Mouse (Mus musculus) cerebellum, adult (tissue): Measurements from ENCODE around the gene Banp.

Experiments
- ATAC-seq: cut with Nextera tagmentation; 2 replicates; pipeline ENCODE4 v1.9.2; 2017; ENCODE audit warnings: mild to moderate bottlenecking, moderate library complexity, mixed read lengths; ENCODE audit not compliant: insufficient number of reproducible peaks, low FRiP score, low TSS enrichment

The Banp gene

GRCm38 (mm10) chr8:122010638-122011037, 61.1 kb downstream of the Banp start:
- no peak for ATAC-seq

DNA sequence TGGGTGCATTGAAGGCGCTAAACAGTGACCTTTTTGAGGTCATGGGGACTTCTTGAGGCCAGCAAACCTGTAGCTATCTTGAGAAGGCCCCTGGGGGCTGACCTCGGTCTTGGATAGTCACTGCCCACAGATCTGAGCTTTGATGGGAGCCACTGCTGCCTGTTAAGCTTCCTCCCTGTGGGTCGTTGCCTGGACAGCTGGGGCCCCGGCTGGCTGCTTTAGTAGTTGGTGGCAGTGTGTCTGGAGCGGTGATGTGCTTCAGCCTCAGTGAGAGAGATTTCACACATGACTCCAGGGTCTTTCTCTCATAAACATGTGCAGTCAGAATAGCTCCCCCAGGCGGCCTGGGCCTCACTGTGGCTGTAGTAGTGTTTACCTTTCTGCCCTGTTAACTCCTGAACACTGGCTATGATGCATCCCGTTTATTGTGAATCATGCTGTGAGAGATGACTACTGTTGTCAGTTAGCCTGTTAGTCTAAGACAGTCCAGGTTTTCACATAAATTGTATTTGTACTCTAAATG, 61.6 kb downstream of the Banp start:
- no peak for ATAC-seq

- no peak for ATAC-seq
Observed at GRCm38 (mm10) chr8:122014606-122015005, 65.1 kb downstream of the Banp start.

- ATAC-seq: no peak
Observed at GRCm38 (mm10) chr8:122018046-122018831, 68.7 kb downstream of the Banp start.

DNA sequence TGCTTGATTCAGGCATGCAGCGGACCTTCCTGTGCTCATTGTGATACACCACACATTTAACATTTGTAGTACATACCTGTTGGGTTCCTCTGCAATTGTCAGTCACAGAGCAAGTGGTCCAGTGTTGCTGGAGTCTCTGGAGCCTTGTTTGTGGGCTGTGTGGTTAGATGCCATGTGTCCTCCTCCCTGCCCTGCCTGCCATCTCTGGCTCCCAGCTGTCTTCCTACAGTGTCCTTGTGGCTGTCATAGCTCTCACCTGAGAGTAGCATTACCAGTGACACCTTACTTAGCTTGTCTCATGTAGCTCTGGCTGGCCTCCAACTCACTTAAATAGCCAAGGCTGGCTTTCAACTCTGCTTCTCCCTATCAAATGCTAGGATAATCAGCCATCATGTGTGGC, 69.6 kb downstream of the Banp start:
- ATAC-seq: no peak

DNA sequence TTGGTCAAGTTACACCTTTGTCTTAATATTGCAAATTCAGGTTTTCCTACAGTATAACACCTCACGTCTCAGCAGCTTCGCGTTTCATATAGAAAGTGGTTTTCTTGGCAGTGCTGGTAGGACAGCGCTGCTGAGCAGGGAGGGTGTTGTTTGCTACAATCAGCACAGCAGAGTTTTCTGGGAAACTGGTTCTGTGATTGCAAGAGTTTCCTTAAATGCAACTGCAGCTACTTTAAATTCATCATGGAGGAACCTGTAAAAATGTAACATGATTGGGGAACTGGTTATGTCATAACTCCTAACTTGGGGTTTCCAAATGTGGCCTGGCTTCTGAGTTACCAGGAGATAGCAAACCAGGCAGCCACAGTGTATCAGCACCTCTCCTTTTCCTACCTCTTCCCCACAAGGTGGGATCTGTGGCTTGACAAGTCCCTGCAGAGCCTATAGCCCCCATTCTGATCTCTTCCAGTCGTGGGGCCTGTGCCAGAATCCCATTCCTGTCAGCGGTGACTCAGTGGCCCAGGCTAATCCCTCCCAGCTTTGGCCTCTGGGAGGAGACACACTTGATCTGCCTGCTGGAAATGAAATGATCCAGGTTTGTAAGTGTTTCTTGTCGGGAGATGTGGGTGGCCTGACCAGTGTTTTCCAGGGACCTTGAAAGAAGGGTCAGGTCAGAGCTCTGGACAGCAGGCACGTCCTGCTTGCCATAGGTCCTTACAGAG, 70.7 kb downstream of the Banp start:
- ATAC-seq: no peak

DNA sequence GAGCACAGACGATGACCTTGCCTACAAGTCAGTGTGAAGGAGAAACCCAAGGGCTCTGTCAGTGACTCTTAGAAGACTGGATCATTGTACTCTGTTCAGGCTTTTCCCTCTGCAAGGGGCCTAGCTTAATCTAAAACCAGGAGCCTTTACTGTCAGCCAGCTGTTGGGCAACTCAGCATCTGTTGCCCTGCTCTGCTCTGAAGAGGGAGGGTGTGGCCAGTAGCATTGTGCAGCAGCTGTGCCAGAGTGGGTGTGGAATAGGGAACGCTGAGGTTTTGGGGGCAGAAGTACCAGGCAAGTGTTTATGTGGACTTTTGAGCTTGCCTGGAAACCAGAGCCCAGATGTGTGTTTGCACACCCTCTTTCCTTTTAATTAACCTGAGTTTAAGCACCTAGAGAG, 72.2 kb downstream of the Banp start:
- ATAC-seq: no peak

DNA sequence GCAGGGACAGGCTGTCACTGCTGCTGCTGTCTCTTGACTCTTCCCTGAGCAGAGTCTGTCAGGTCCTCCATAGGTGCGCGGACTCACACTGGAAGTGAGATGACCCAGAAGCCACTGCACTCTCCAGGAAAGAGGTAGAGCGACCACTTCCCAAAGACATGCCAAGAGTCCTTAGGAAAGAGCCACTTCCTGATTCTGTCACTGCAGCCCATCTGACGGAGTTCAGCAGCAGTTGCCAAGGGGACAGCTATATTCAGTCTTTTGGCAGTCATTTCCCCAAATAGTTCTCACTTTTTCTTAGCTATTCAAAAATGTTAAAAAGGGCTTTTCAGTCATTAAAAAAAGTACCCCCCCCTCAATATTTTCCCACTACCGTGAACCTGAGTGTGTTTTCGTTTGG, 72.7 kb downstream of the Banp start:
- ATAC-seq: no peak

DNA sequence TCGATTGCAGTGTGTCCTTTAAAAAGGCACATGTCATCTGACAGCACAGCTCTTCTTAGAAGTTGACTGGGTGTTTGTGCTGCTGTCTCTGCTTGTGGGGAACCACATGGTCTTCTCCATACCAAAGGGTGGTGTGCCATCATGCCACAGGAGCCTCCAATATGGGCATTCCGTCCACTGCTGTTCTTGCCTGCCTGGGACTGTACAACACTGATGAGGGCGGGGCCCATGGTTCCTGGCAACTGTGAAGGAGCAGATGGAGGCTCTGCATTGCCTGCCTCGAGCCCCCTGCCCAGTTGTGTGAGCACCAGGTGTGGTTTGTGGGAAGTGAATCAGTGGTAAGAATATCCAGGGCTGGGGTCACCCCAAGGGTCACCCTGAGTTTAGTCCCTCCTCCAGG, 73.2 kb downstream of the Banp start:
- no peak for ATAC-seq

GRCm38 (mm10) chr8:122025546-122025945, 76.0 kb downstream of the Banp start:
- ATAC-seq: no peak

DNA sequence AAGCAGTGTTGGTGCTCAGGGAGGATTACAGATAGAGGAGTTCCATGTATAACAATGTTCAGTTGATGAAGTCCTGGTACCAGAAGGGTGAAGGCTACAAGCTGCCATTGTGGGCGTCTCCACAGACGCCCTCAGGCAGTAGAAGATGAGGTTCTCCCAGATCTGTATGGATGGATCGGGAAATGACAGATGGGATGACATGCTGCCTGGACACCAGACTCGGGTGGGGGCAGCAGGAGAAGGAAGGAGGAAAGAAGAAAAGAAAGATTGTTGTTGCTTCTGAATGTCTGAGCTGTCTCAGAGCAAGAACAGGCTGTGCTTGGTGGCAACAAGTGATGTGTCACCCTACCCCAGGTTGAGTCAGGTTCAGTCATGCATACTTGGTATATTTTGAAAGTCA, 78.6 kb downstream of the Banp start:
- ATAC-seq: no peak

DNA sequence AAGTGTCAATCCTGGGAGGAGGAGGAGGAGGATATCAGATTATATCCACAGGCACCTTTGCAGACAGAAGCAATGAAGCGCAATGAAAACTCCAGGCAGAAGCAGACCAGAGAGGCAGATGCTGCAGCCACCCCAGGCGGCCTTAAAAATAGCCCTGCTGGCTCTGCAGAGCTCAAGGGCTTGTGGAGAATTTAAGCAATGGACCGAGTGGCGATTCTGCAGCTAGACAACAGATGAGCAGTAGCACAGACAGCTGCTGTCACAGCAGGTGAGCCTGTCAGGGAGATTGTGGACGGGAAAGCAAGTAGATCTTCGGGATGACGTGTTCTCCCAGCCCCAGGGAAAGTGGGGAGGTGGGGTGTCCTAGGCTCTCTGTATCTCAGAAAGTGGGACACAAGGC, 81.4 kb downstream of the Banp start:
- no peak for ATAC-seq

DNA sequence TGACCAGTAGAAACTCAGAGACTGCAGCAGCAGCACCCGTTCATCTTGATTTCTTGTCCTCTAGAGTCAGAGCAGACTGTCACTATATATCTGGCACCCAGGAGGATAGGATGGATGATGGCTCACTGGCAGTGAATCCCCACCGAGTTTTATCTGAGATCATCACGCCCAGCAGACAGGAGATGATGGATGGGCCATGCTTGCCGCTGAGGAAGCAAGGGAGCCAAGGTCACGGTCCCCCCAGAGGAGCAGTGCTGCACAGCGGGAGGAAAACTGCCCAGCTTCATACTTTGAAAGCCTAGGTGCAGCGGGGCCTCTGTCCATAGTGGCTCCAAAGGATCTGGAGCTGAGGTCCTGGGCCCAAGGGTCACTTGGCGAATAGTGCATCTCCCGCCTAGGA, 83.2 kb downstream of the Banp start:
- no peak for ATAC-seq

- no peak for ATAC-seq
Observed at GRCm38 (mm10) chr8:122035543-122035942, 86.0 kb downstream of the Banp start.

DNA sequence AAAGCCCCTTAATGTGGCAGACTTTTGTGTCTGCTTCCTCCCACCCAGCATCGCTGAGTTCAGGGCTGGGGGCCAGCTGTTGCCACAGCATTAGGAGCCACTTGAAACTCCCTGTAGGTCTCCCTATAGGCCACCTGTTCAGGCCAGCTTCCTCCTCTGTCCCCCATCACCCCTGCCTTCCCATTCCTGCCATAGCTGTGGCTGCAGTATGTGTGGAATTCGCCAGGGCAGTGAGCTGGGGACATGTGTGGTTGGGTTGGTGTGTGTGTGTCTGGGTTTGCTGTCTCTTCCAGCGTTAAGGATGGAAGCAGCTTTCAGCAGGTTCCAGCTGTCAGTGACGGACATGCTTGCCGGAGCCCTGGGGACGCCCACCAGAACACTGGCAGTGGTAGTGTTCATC, 86.8 kb downstream of the Banp start:
- ATAC-seq: no peak

- no peak for ATAC-seq
Observed at GRCm38 (mm10) chr8:122037279-122037678, 87.7 kb downstream of the Banp start.

GRCm38 (mm10) chr8:122038076-122038475, 88.5 kb downstream of the Banp start:
- no peak for ATAC-seq

- ATAC-seq: no peak
Observed at GRCm38 (mm10) chr8:122039452-122039851, 89.9 kb downstream of the Banp start.

GRCm38 (mm10) chr8:122047206-122047870, 97.8 kb downstream of the Banp start:
- no peak for ATAC-seq

DNA sequence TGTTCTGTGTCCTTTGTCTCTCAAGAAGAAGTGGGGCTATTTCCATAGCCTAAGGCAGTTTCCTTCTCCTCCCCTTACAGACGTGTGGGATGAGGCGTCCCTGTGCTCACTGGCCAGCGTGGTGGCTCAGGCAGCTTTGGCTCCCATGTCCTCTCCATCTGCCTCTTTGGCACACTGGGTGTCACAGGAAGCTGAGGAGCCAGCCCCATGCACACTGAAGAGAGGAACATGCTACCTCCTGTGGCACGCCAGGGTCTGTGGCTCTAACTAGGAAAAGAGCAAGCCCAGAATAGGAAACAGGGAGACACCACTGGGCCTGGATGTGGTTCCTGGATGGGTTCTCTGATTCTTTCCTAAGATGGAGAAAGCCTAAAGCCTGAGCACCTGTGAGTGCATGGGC, 99.7 kb downstream of the Banp start:
- peak; percentile 37; the same call in 1 of the 2 replicates for ATAC-seq

- no peak for ATAC-seq
Observed at GRCm38 (mm10) chr8:122049923-122050322, 100.4 kb downstream of the Banp start.
